Mouse (Mus musculus): Measurements from ENCODE around the gene Dgkz.

GRCm38 (mm10) chr2:91906141-91906540, 69.5 kb downstream of the Dgkz start:
- TF ChIP-seq MAFK (IDR thresholded peaks at IDR 0.05; ENCODE audit: insufficient read depth, low read depth, low read length): no peak
- no peak for TF ChIP-seq ZC3H11A (IDR thresholded peaks at IDR 0.05; ENCODE audit: borderline replicate concordance, low read depth, low read length)
- TF ChIP-seq ZNF384 (IDR thresholded peaks at IDR 0.05; ENCODE audit: low read depth, low read length): no peak

Data from ES-E14 (cell line).